Mouse (Mus musculus): Measurements from ENCODE around the gene Nat8f5. TPM values are rescaled to one million over a fixed set of nuclear protein-coding genes. Genes with fewer than 3 reads are reported as not detected.
"Not testable (repeated sequence)": the region's sequence is repeated elsewhere in the genome, so short reads cannot be mapped to it uniquely, and the experiment has no call there.

The Nat8f5 gene
- polyA plus RNA-seq, 1 experiment from 2014 or later = not detected

- ATAC-seq (ENCODE audit: extremely low read depth, insufficient number of reproducible peaks, low FRiP score, low TSS enrichment); H3K4me2 ChIP-seq; H3K9ac ChIP-seq; H3K4me1 ChIP-seq; H3K4me3 ChIP-seq; H3K36me3 ChIP-seq; H3K27me3 ChIP-seq (replicated peaks); H3K27ac ChIP-seq (replicated peaks); H3K9me3 ChIP-seq: not testable (repeated sequence)
- 32% methylated on average over 3 of the region's 3 CpGs for WGBS
These were observed 11.0 kb downstream of the Nat8f5 start for GRCm38 (mm10) chr6:85809784-85810183.

- WGBS = 57% methylated on average over 5 of the region's 5 CpGs
These were observed 17.6 kb downstream of the Nat8f5 start for GRCm38 (mm10) chr6:85803180-85803579.

More at GRCm38 (mm10) chr6:85803180-85803579, 17.6 kb downstream of the Nat8f5 start:
- H3K4me1 ChIP-seq; H3K36me3 ChIP-seq; H3K4me2 ChIP-seq; H3K9me3 ChIP-seq; H3K4me3 ChIP-seq; H3K27me3 ChIP-seq (replicated peaks); H3K27ac ChIP-seq (replicated peaks); ATAC-seq (ENCODE audit: extremely low read depth, insufficient number of reproducible peaks, low FRiP score, low TSS enrichment); H3K9ac ChIP-seq: not testable (repeated sequence)

Small RNA genes lying within 50 kb of the gene (microRNA-seq; reads per million reads assigned to microRNA genes)
- gene Mir6375 = not detected

Other genes starting within 250 kb of the Nat8f5 start
- 2.6 and 3.0 TPM in 2 replicates for gene Alms1, start 233.4 kb downstream of the Nat8f5 start, polyA plus RNA-seq (2015; fragmentation: Nextera tagmentation; extraction: Ambion mirVana)
- not detected in 2 replicates for gene Nat8f7, start 107.8 kb downstream of the Nat8f5 start, polyA plus RNA-seq (2015; fragmentation: Nextera tagmentation; extraction: Ambion mirVana)
- gene Nat8f3, start 55.2 kb downstream of the Nat8f5 start, polyA plus RNA-seq (2015; fragmentation: Nextera tagmentation; extraction: Ambion mirVana) = 0.12 TPM in 1 of 2 replicates, not detected in the other
- gene Nat8f6, start within 50 bp of the Nat8f5 start, polyA plus RNA-seq (2015; fragmentation: Nextera tagmentation; extraction: Ambion mirVana) = 0.09 TPM in 1 of 2 replicates, not detected in the other
- not detected in 2 replicates for gene Nat8, start 11.1 kb upstream of the Nat8f5 start, polyA plus RNA-seq (2015; fragmentation: Nextera tagmentation; extraction: Ambion mirVana)
- gene Nat8f2, start 48.2 kb upstream of the Nat8f5 start, polyA plus RNA-seq (2015; fragmentation: Nextera tagmentation; extraction: Ambion mirVana) = not detected in 2 replicates
- gene Nat8f4, start 83.9 kb upstream of the Nat8f5 start, polyA plus RNA-seq (2015; fragmentation: Nextera tagmentation; extraction: Ambion mirVana) = 2.2 TPM in 2 replicates
- 19.7 and 24.2 TPM in 2 replicates for gene Tprkb, start 90.9 kb upstream of the Nat8f5 start, polyA plus RNA-seq (2015; fragmentation: Nextera tagmentation; extraction: Ambion mirVana)
- gene Nat8f1, start 94.7 kb upstream of the Nat8f5 start, polyA plus RNA-seq (2015; fragmentation: Nextera tagmentation; extraction: Ambion mirVana) = 3.8 and 5.9 TPM in 2 replicates
- 34.1 and 36.7 TPM in 2 replicates for gene Dusp11, start 140.7 kb upstream of the Nat8f5 start, polyA plus RNA-seq (2015; fragmentation: Nextera tagmentation; extraction: Ambion mirVana)
- gene Figla, start 195.2 kb upstream of the Nat8f5 start, polyA plus RNA-seq (2015; fragmentation: Nextera tagmentation; extraction: Ambion mirVana) = not detected in 2 replicates
- gene Add2, start 207.7 kb upstream of the Nat8f5 start, polyA plus RNA-seq (2015; fragmentation: Nextera tagmentation; extraction: Ambion mirVana) = 6.4 and 6.5 TPM in 2 replicates

Measured in heart, embryonic 13.5 days (tissue).